ENCODE assay signal across 25 mouse cellular contexts in genomic region chr8:99353221-99353620, GRCm38 (mm10).
DNase-seq lines count a peak whose midpoint lies in the region; ATAC-seq and TF ChIP-seq lines count a peak whose summit lies in the region.
"Had no signal": no experiment of that assay in that cellular context is flagged by ENCODE, and none has a peak within 500 bp of the region (broad histone marks: within the 10 kb centered on the region; RNA-seq: fewer than 3 reads in every experiment).

No protein-coding gene starts in this region.

- peak; percentile 69 for ATAC-seq in cerebellum, adult (ENCODE audit: insufficient number of reproducible peaks, low FRiP score, low TSS enrichment)
- ATAC-seq in megakaryocyte, adult 5-6 weeks (ENCODE audit: poor library complexity, severe bottlenecking) = no peak
- ATAC-seq: forebrain, embryonic 14.5 days; forebrain, postnatal 0 days; hindbrain, postnatal 0 days; inflammation-experienced regulatory T-cells, adult 6 months; intestine, embryonic 16.5 days had no signal

- no peak for DNase-seq in cerebellum, adult 11 months
- DNase-seq in layer of hippocampus, adult 2 months (ENCODE audit: low spot score in 2 of 2) = no peak
- DNase-seq in layer of hippocampus, adult 11-12 months (ENCODE audit: low spot score) = no peak
- peak; percentile 24 to 65 for DNase-seq in cerebellum, postnatal 10 days
- peak; percentile 7 to 16 for DNase-seq in cerebellum, postnatal 36 days
- DNase-seq in Muller cell, postnatal 12 days (ENCODE audit: inconsistent ontology term) = no peak
- DNase-seq: adrenal gland, adult 2 months; adrenal gland, postnatal 14 days; forebrain, postnatal 0 days; gastrocnemius, postnatal 36 days; heart, adult 2 months; heart, postnatal 14 days; heart, postnatal 4 days; kidney, adult 18-20 months; kidney, adult 9 months had no signal

- H3K4me3 ChIP-seq in layer of hippocampus, adult 2 months = no peak overlapping the region
- H3K4me3 ChIP-seq: forebrain, embryonic 10.5 days; heart, adult 2 months; heart, embryonic 10.5 days; heart, embryonic 13.5 days had no signal

- TF ChIP-seq CTCF in layer of hippocampus, adult 2 months (conservative IDR thresholded peaks at IDR 0.05) = no peak

- H3K27ac ChIP-seq in layer of hippocampus, adult 2 months = peak overlapping the region; percentile 84
- H3K27ac ChIP-seq: forebrain, embryonic 10.5 days; heart, adult 2 months; heart, embryonic 10.5 days; heart, embryonic 13.5 days; hindbrain, embryonic 14.5 days; hindbrain, postnatal 0 days had no signal

Comparison
In these comparisons a context has a peak if more than half of its experiments do, and no peak if none do; other contexts are left out.
1. DNase-seq: peak in cerebellum, postnatal 10 days (2 of 2) and cerebellum, postnatal 36 days (2 of 2); none in cerebellum, adult 11 months (single experiment), layer of hippocampus, adult 2 months (0 of 2), layer of hippocampus, adult 11-12 months (single experiment) and Muller cell, postnatal 12 days (single experiment).